Mouse (Mus musculus): ENCODE results near the gene Grik3. TPM values are rescaled to one million over a fixed set of nuclear protein-coding genes. Genes with fewer than 3 reads are reported as not detected.

Grik3 gene
- polyA plus RNA-seq, 2 experiments = 0.61 to 1.9 TPM

- no peaks in the 10 kb centered on the region; the same call in 1 of the 2 replicates for H3K27me3 ChIP-seq (ENCODE audit: control insufficient read depth, insufficient read depth, low read length)
- no peak overlapping the region for H3K4me2 ChIP-seq (replicated peaks; ENCODE audit: low read depth, low read length, severe bottlenecking)
- no peak for DNase-seq (ENCODE audit: low spot score)
- H3K9ac ChIP-seq (ENCODE audit: low read depth, low read length, severe bottlenecking) = no peak overlapping the region
- no peak overlapping the region for H3K4me3 ChIP-seq (replicated peaks; ENCODE audit: low read length)
- no peaks in the 10 kb centered on the region for H3K4me1 ChIP-seq (ENCODE audit: control insufficient read depth, insufficient read depth, low read length)
- H3K9me3 ChIP-seq (ENCODE audit: control insufficient read depth, low read length) = no peaks in the 10 kb centered on the region
- no peak overlapping the region for H3K27ac ChIP-seq (replicated peaks; ENCODE audit: low read depth, low read length)
- 9% methylated on average over 2 of the region's 2 CpGs for WGBS
- no peaks in the 10 kb centered on the region for H3K36me3 ChIP-seq (ENCODE audit: control insufficient read depth, insufficient read depth, low read length)
- no peak for ATAC-seq (ENCODE audit: low FRiP score, low read depth)
- TF ChIP-seq POLR2A (IDR thresholded peaks at IDR 0.05; ENCODE audit: borderline replicate concordance, extremely low read depth, insufficient read depth, insufficient read length) = no peak
Observed at GRCm38 (mm10) chr4:125560806-125561205, 70.3 kb downstream of the Grik3 start.

- WGBS = 76% methylated on average over 10 of the region's 10 CpGs
- no peak overlapping the region for H3K9ac ChIP-seq (ENCODE audit: low read depth, low read length, severe bottlenecking)
- H3K27me3 ChIP-seq (ENCODE audit: control insufficient read depth, insufficient read depth, low read length) = no peaks in the 10 kb centered on the region; the same call in 1 of the 2 replicates
- no peaks in the 10 kb centered on the region for H3K36me3 ChIP-seq (ENCODE audit: control insufficient read depth, insufficient read depth, low read length)
- DNase-seq (ENCODE audit: low spot score) (no peak), ATAC-seq (ENCODE audit: low FRiP score, low read depth) (no peak)
- no peaks in the 10 kb centered on the region for H3K4me1 ChIP-seq (ENCODE audit: control insufficient read depth, insufficient read depth, low read length)
- H3K27ac ChIP-seq (replicated peaks; ENCODE audit: low read depth, low read length) = no peak overlapping the region
- H3K4me2 ChIP-seq (replicated peaks; ENCODE audit: low read depth, low read length, severe bottlenecking) = no peak overlapping the region
- no peak for TF ChIP-seq POLR2A (IDR thresholded peaks at IDR 0.05; ENCODE audit: borderline replicate concordance, extremely low read depth, insufficient read depth, insufficient read length)
- no peaks in the 10 kb centered on the region for H3K9me3 ChIP-seq (ENCODE audit: control insufficient read depth, low read length)
- H3K4me3 ChIP-seq (replicated peaks; ENCODE audit: low read length) = no peak overlapping the region
Observed at GRCm38 (mm10) chr4:125563579-125563978, 73.1 kb downstream of the Grik3 start.

- Histone ChIP-seq H3K36me3 (ENCODE audit: control insufficient read depth, insufficient read depth, low read length) (no peaks in the 10 kb centered on the region), H3K9me3 (ENCODE audit: control insufficient read depth, low read length) (no peaks in the 10 kb centered on the region), H3K4me2 (replicated peaks; ENCODE audit: low read depth, low read length, severe bottlenecking) (no peak overlapping the region), H3K9ac (ENCODE audit: low read depth, low read length, severe bottlenecking) (no peak overlapping the region), H3K4me3 (replicated peaks; ENCODE audit: low read length) (no peak overlapping the region), H3K4me1 (ENCODE audit: control insufficient read depth, insufficient read depth, low read length) (no peaks in the 10 kb centered on the region), H3K27me3 (ENCODE audit: control insufficient read depth, insufficient read depth, low read length) (no peaks in the 10 kb centered on the region; the same call in 1 of the 2 replicates), H3K27ac (replicated peaks; ENCODE audit: low read depth, low read length) (no peak overlapping the region)
- ATAC-seq (ENCODE audit: low FRiP score, low read depth) = no peak
- TF ChIP-seq POLR2A (IDR thresholded peaks at IDR 0.05; ENCODE audit: borderline replicate concordance, extremely low read depth, insufficient read depth, insufficient read length) = no peak
- WGBS = 31% methylated on average over 16 of the region's 17 CpGs
- no peak for DNase-seq (ENCODE audit: low spot score)
Observed at GRCm38 (mm10) chr4:125564008-125564710, 73.7 kb downstream of the Grik3 start.

- Histone ChIP-seq H3K4me1 (ENCODE audit: control insufficient read depth, insufficient read depth, low read length) (no peaks in the 10 kb centered on the region), H3K4me2 (replicated peaks; ENCODE audit: low read depth, low read length, severe bottlenecking) (no peak overlapping the region), H3K27ac (replicated peaks; ENCODE audit: low read depth, low read length) (no peak overlapping the region), H3K4me3 (replicated peaks; ENCODE audit: low read length) (no peak overlapping the region), H3K27me3 (ENCODE audit: control insufficient read depth, insufficient read depth, low read length) (no peaks in the 10 kb centered on the region; the same call in 1 of the 2 replicates), H3K36me3 (ENCODE audit: control insufficient read depth, insufficient read depth, low read length) (no peaks in the 10 kb centered on the region), H3K9ac (ENCODE audit: low read depth, low read length, severe bottlenecking) (no peak overlapping the region), H3K9me3 (ENCODE audit: control insufficient read depth, low read length) (no peaks in the 10 kb centered on the region)
- TF ChIP-seq POLR2A (IDR thresholded peaks at IDR 0.05; ENCODE audit: borderline replicate concordance, extremely low read depth, insufficient read depth, insufficient read length) = no peak
- DNase-seq (ENCODE audit: low spot score) (no peak), ATAC-seq (ENCODE audit: low FRiP score, low read depth) (no peak)
- 44% methylated on average over 6 of the region's 8 CpGs for WGBS
Observed at GRCm38 (mm10) chr4:125565711-125566439, 75.4 kb downstream of the Grik3 start.

GRCm38 (mm10) chr4:125568210-125568609 lies 77.7 kb downstream of the Grik3 start:
- Histone ChIP-seq H3K27me3 (ENCODE audit: control insufficient read depth, insufficient read depth, low read length) (peaks cover 9% of the 10 kb centered on the region; the same call in 1 of the 2 replicates), H3K9ac (ENCODE audit: low read depth, low read length, severe bottlenecking) (no peak overlapping the region), H3K27ac (replicated peaks; ENCODE audit: low read depth, low read length) (no peak overlapping the region), H3K4me2 (replicated peaks; ENCODE audit: low read depth, low read length, severe bottlenecking) (no peak overlapping the region), H3K4me3 (replicated peaks; ENCODE audit: low read length) (no peak overlapping the region), H3K9me3 (ENCODE audit: control insufficient read depth, low read length) (no peaks in the 10 kb centered on the region), H3K4me1 (ENCODE audit: control insufficient read depth, insufficient read depth, low read length) (peaks cover 4% of the 10 kb centered on the region; the same call in 1 of the 2 replicates), H3K36me3 (ENCODE audit: control insufficient read depth, insufficient read depth, low read length) (no peaks in the 10 kb centered on the region)
- ATAC-seq (ENCODE audit: low FRiP score, low read depth) = no peak
- 89% methylated on average over 6 of the region's 6 CpGs for WGBS
- DNase-seq (ENCODE audit: low spot score) = no peak
- TF ChIP-seq POLR2A (IDR thresholded peaks at IDR 0.05; ENCODE audit: borderline replicate concordance, extremely low read depth, insufficient read depth, insufficient read length) = no peak
